Mouse (Mus musculus): ENCODE results near the gene Insm1. TPM values are rescaled to one million over a fixed set of nuclear protein-coding genes. Genes with fewer than 3 reads are reported as not detected.
A peak's percentile ranks its signal among the peaks of the same experiment; 100 is the strongest.

Gene Insm1
- polyA plus RNA-seq (2012; ENCODE audit: insufficient read depth, insufficient read length, missing spikeins), result not detected in 2 replicates

DNA sequence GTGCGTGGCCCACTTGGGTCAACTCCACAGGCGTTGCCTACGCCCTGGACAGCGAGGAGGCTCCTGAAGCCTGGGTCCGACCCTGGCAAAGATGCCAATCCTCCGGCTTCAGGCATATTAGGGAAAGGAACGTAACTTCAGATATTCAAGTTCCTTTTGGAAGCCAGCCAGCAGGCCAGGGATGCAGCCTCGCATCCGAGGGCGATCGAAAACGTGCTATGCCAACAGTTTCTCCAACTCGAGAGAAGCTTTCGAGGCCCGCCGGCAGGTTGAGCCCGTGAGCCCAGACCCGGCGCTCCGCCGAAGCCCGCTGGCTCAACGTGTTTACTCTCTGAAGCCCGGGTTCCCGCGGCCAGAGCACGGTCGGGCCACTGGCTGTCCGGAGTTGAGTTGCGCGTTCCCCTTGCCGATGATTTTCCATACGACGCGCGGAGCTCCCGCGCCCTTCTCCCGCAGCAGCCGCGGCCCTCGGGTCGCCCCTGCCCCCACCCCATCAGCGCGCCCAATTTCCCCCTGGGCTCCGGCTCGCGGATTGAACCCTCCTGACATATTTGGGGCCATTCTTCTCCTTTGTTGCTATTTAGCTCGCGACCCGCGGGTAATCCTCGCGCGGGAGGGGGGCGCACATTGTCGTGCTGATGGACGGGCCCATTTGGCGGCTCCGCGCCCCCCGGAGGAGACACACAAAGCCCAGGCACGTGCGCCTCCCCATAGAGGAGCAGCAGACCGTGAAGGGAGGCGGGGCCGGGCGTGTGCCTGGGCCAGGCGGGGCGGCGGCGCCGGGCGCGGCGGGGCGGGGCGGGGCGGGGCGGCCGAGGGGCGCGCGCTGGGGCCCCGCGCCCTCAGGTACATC is at the start of gene Insm1:
Insm1 (plus strand) TSS at position 846 of the 853 bp plus-strand sequence.
- TF ChIP-seq POLR2A (IDR thresholded peaks at IDR 0.05; ENCODE audit: borderline replicate concordance, low read depth, low read length) (no peak), CTCF (IDR thresholded peaks at IDR 0.05; ENCODE audit: low read depth, low read length) (no peak)
- Histone ChIP-seq H3K4me1 (ENCODE audit: control insufficient read depth, insufficient read depth, low read length) (no peaks in the 10 kb centered on the region), H3K4me3 (ENCODE audit: insufficient read depth, low read length) (peak within 1 kb of the TSS; percentile 52), H3K27ac (ENCODE audit: insufficient read depth, low read depth, low read length) (no peak within 1 kb of the TSS)

DNA sequence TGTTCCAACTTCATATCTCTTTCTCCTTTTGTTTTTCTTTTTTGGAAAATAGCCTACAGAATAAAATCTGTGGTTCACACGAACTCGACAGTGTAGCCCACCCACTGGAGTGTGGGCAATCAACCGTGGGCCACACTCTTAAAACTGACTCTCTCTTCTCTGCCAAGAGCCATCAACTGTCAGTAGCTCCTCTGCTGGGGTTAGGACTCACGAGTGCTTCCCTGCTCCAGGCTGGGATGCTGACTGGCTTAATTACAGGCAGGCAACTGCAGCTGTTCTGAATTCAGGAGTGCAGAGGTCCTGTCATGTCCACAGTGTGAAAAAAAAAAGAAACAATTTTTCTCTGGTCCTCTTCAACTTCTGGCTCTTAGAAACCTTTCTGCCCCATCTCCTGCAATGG is 49.6 kb upstream of the Insm1 start:
- no peak overlapping the region for H3K27ac ChIP-seq (ENCODE audit: insufficient read depth, low read depth, low read length)
- no peak overlapping the region for H3K4me3 ChIP-seq (ENCODE audit: insufficient read depth, low read length)
- TF ChIP-seq POLR2A (IDR thresholded peaks at IDR 0.05; ENCODE audit: borderline replicate concordance, low read depth, low read length) (no peak), CTCF (IDR thresholded peaks at IDR 0.05; ENCODE audit: low read depth, low read length) (no peak)
- no peaks in the 10 kb centered on the region for H3K4me1 ChIP-seq (ENCODE audit: control insufficient read depth, insufficient read depth, low read length)

DNA sequence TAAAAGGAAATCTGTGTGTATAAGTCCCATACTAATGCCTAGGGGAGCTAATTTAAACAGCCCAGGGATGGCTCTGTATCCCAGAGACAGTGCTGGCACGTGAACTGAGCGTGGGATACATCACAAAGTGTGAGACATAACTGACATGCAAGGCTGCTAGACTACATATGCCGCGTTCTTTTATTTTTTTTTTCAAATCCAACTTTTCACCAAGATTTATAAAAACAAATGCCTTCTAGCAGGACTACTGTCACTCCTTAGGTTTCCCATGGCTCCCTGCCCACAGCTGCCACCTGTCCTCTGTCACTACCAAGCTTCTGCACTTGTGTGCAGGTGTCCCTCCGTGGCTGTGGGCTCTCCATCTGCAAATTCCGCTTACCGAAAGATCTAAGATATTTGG is 47.5 kb upstream of the Insm1 start:
- Histone ChIP-seq H3K4me1 (ENCODE audit: control insufficient read depth, insufficient read depth, low read length) (no peaks in the 10 kb centered on the region), H3K4me3 (ENCODE audit: insufficient read depth, low read length) (no peak overlapping the region), H3K27ac (ENCODE audit: insufficient read depth, low read depth, low read length) (no peak overlapping the region)
- TF ChIP-seq POLR2A (IDR thresholded peaks at IDR 0.05; ENCODE audit: borderline replicate concordance, low read depth, low read length), result no peak

DNA sequence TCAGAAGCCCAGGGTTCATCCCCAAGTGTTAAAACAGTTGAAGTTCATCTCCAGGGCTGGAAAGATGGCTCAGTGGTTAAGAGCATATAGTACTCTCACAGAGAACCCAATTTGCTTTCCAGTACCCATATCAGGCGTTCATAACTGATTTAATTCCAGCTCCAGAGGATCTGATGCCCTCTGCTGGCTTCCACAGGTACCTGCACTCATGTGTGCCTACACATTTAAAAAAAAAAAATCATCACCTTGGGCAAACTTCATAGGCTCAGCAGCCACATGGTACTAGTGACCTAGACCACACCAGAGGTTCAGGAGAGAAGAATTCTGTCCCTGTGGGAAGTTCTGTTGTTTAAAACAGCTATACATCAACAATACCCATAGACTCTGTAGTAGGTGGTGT is 43.0 kb upstream of the Insm1 start:
- no peaks in the 10 kb centered on the region for H3K4me1 ChIP-seq (ENCODE audit: control insufficient read depth, insufficient read depth, low read length)
- TF ChIP-seq CTCF (IDR thresholded peaks at IDR 0.05; ENCODE audit: low read depth, low read length) (no peak), POLR2A (IDR thresholded peaks at IDR 0.05; ENCODE audit: borderline replicate concordance, low read depth, low read length) (no peak)
- H3K4me3 ChIP-seq (ENCODE audit: insufficient read depth, low read length), result no peak overlapping the region
- no peak overlapping the region for H3K27ac ChIP-seq (ENCODE audit: insufficient read depth, low read depth, low read length)

DNA sequence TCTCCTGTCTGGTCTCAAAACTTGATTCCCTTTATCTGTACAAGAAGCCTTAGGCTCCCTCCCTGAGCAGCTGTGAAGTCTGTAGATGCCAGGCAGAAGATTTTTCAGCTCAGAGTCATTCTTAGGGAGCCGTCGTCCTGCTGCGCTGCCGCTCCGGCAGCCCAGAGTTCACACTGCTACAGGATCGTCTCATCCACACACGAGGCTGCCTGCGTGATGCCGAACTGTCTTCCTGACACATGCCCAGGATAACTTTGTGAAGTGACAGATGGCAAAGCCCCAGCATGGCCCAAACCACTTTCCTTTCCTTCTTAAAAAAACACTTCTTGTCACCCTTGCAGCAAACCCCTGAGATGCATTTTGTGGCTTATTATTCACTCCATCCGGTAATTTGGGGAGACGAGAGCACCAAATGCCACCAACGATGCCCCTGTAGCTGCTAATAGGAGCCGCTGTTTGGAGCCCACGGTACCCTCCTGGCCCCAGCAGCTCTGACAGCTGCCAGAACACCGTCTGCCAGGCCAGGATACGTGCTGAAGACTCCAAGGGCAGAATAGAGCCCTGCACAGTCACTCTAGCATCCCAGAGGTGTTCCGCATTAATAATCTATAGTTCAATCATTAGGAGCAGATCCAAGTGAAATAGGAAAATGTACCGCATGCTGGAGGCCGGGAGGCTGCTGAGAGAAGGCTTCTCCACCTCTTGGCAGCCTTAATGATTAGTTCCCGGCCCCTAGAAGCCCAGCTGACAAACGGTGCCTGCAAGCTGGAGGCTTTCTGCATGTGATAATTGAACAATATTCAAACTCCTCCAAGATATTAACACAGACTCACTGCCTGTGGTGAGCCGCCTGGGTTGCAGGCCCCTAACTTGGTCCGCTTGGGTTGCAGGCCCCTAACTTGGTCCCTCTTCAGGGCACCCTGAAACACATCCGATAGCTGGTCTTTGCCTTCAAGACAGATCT is 37.6 kb upstream of the Insm1 start:
- Histone ChIP-seq H3K27ac (ENCODE audit: insufficient read depth, low read depth, low read length) (no peak overlapping the region), H3K4me3 (ENCODE audit: insufficient read depth, low read length) (no peak overlapping the region), H3K4me1 (ENCODE audit: control insufficient read depth, insufficient read depth, low read length) (no peaks in the 10 kb centered on the region)
- no peak for TF ChIP-seq CTCF (IDR thresholded peaks at IDR 0.05; ENCODE audit: low read depth, low read length)
- no peak for TF ChIP-seq POLR2A (IDR thresholded peaks at IDR 0.05; ENCODE audit: borderline replicate concordance, low read depth, low read length)

DNA sequence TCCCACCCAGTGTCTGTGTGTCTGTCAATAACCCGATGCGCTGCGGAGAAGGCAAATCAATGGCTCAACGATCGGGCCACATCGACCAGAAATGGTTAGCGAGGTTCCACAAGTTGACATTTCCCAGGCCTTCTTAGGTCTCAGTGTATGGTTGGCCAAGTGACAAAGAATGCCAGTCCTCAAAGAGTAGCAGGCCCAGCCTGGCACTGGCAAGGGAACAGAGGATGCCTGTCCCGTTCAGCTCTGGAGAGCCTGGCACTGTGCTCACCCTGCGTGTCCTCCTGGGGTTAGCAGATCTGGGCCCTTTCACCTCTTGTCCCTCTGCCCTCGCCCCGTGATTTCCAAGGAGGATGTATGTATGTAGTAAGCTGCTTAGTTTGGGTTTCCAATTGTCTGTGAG is 25.6 kb upstream of the Insm1 start:
- Histone ChIP-seq H3K4me1 (ENCODE audit: control insufficient read depth, insufficient read depth, low read length) (no peaks in the 10 kb centered on the region), H3K4me3 (ENCODE audit: insufficient read depth, low read length) (no peak overlapping the region), H3K27ac (ENCODE audit: insufficient read depth, low read depth, low read length) (no peak overlapping the region)
- TF ChIP-seq POLR2A (IDR thresholded peaks at IDR 0.05; ENCODE audit: borderline replicate concordance, low read depth, low read length) (no peak), CTCF (IDR thresholded peaks at IDR 0.05; ENCODE audit: low read depth, low read length) (no peak)

DNA sequence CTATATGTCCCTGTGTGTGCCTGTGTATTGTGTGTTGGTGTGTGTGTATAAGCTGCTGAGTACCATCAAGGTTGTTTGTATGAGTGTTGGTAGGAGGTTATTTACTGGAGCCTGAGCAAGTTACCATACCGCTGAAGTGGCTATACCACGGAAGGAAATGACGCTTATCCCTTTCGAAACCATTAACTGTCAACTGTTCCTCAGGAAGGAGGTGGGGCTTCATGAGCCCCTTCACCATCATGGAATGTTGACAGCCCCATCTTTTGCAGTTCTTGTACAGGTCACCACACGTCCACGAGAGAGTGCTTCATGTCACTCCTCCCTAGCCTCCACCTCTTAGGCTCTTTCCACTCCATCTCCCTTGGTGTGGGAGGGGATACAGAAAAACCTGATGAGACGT is 23.8 kb upstream of the Insm1 start:
- Histone ChIP-seq H3K4me3 (ENCODE audit: insufficient read depth, low read length) (no peak overlapping the region), H3K27ac (ENCODE audit: insufficient read depth, low read depth, low read length) (no peak overlapping the region), H3K4me1 (ENCODE audit: control insufficient read depth, insufficient read depth, low read length) (no peaks in the 10 kb centered on the region)
- no peak for TF ChIP-seq CTCF (IDR thresholded peaks at IDR 0.05; ENCODE audit: low read depth, low read length)
- no peak for TF ChIP-seq POLR2A (IDR thresholded peaks at IDR 0.05; ENCODE audit: borderline replicate concordance, low read depth, low read length)

DNA sequence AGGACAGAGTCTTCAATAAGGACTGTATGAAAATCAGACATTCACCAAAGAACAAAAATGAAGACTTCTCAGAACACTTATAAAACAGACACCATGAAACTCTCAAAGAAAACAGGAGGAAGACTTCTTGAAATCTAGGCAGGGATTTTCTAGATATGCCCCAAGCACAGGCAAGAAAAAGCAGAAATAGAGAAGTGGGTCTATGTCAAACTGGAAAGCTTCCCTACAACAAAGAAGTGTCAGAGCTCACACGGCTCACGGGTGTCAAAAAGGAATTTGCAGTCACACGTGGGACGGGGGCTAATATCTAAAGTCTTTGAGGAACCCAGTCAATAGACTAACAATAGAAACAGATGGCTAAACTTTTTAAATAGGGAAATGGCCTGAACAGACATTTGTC is 10.8 kb upstream of the Insm1 start:
- Histone ChIP-seq H3K4me3 (ENCODE audit: insufficient read depth, low read length) (no peak overlapping the region), H3K4me1 (ENCODE audit: control insufficient read depth, insufficient read depth, low read length) (no peaks in the 10 kb centered on the region), H3K27ac (ENCODE audit: insufficient read depth, low read depth, low read length) (no peak overlapping the region)
- TF ChIP-seq POLR2A (IDR thresholded peaks at IDR 0.05; ENCODE audit: borderline replicate concordance, low read depth, low read length) (no peak), CTCF (IDR thresholded peaks at IDR 0.05; ENCODE audit: low read depth, low read length) (no peak)

DNA sequence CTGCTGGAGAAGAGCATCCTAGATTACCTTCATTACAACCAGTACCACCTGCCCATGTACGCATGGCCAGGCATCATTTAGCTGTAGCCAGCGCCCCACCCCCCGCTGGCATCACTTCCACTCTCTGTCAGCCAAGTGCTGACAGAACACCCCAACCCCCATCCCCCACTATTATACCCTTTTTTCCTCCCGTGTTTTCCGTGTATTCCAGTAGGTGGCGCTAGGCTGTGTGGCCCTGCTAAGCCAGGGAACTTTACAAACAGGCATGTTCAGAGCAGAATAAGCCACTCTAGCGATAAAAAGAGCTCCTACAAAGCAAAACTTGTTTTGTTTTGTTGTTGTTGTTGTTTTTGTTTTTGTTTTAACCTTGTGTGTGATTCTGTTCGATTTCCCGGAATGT is 7.0 kb upstream of the Insm1 start:
- Histone ChIP-seq H3K4me1 (ENCODE audit: control insufficient read depth, insufficient read depth, low read length) (no peaks in the 10 kb centered on the region), H3K27ac (ENCODE audit: insufficient read depth, low read depth, low read length) (no peak overlapping the region), H3K4me3 (ENCODE audit: insufficient read depth, low read length) (no peak overlapping the region)
- TF ChIP-seq CTCF (IDR thresholded peaks at IDR 0.05; ENCODE audit: low read depth, low read length) (peak; percentile 76), POLR2A (IDR thresholded peaks at IDR 0.05; ENCODE audit: borderline replicate concordance, low read depth, low read length) (no peak)

Measured in bone marrow macrophage, adult 2 months (primary cell).